Mouse (Mus musculus) liver, embryonic 14.5 days (tissue): ENCODE results near the gene Armc7.

Experiments
- CTCF ChIP-seq: IDR thresholded peaks from 2 replicates; pipeline ENCODE4 v1.5.1; 2016; ENCODE audit warnings: antibody characterized with exemption, low read depth, control low read depth
- EP300 ChIP-seq: IDR thresholded peaks from 2 replicates; pipeline ENCODE4 v1.6.1; 2016; ENCODE audit warnings: antibody characterized with exemption, low read depth

GRCm38 (mm10) chr11:115463397-115463796 lies 12.1 kb upstream of the Armc7 start:
- TF ChIP-seq EP300 = no peak
- no peak for TF ChIP-seq CTCF
